Mouse (Mus musculus) C2C12 (cell line): ENCODE data around the gene Pigh.

Experiments
- CTCF ChIP-seq: IDR thresholded peaks from one replicate; pipeline ENCODE4 v1.5.1; 2011; ENCODE audit not compliant: control insufficient read depth, insufficient read depth, insufficient read length
- USF1 ChIP-seq: IDR thresholded peaks from one replicate; pipeline ENCODE4 v1.6.1; 2011; ENCODE audit warnings: low read depth, mild to moderate bottlenecking, control low read depth, moderate library complexity

GRCm38 (mm10) chr12:79067526-79067925, 21.9 kb downstream of the Pigh start:
- no peak for TF ChIP-seq USF1
- TF ChIP-seq CTCF, result no peak
